Comparison of ENCODE assay signal across 8 mouse cellular contexts in genomic region chr6:72216681-72217414, GRCm38 (mm10). TPM values are rescaled to one million over a fixed set of nuclear protein-coding genes. Genes with fewer than 3 reads are reported as not detected.
DNase-seq lines count a peak whose midpoint lies in the region; ATAC-seq and TF ChIP-seq lines count a peak whose summit lies in the region.

No protein-coding gene starts in this region.

- H3K27me3 ChIP-seq in forebrain, embryonic 14.5 days (replicated peaks; ENCODE audit: control insufficient read depth, insufficient read depth, low read length) = no peaks in the 10 kb centered on the region
- no peaks in the 10 kb centered on the region for H3K27me3 ChIP-seq in heart, postnatal 0 days (ENCODE audit: control insufficient read depth, insufficient read depth, low read length)
- peaks cover 93% of the 10 kb centered on the region for H3K27me3 ChIP-seq in liver, embryonic 12.5 days (replicated peaks)
- peaks cover 61% of the 10 kb centered on the region for H3K27me3 ChIP-seq in neural tube, embryonic 12.5 days (replicated peaks)
- H3K27me3 ChIP-seq in stomach, postnatal 0 days (ENCODE audit: control insufficient read depth, insufficient read depth, low read length) = no peaks in the 10 kb centered on the region

- H3K36me3 ChIP-seq in forebrain, embryonic 14.5 days (ENCODE audit: control insufficient read depth, insufficient read depth, low read length) = no peaks in the 10 kb centered on the region
- H3K36me3 ChIP-seq in heart, postnatal 0 days (replicated peaks; ENCODE audit: control insufficient read depth, insufficient read depth, low read length) = no peaks in the 10 kb centered on the region
- no peaks in the 10 kb centered on the region for H3K36me3 ChIP-seq in liver, embryonic 12.5 days
- H3K36me3 ChIP-seq in neural tube, embryonic 12.5 days = no peaks in the 10 kb centered on the region
- no peaks in the 10 kb centered on the region for H3K36me3 ChIP-seq in stomach, postnatal 0 days (ENCODE audit: control insufficient read depth, insufficient read depth, low read length)

- WGBS in forebrain, embryonic 14.5 days = under 1% methylated on average over 30 of the region's 33 CpGs
- under 1% methylated on average over 27 of the region's 33 CpGs for WGBS in heart, postnatal 0 days
- WGBS in liver, embryonic 12.5 days (ENCODE audit: insufficient replicate concordance) = 14% methylated on average over 33 of the region's 33 CpGs
- 0% methylated on average over 29 of the region's 33 CpGs for WGBS in neural tube, embryonic 12.5 days
- WGBS in stomach, postnatal 0 days = 2% methylated on average over 32 of the region's 33 CpGs

- TF ChIP-seq EP300 in heart, postnatal 0 days (IDR thresholded peaks at IDR 0.05; ENCODE audit: low read depth) = peak; percentile 99
- peak; percentile 85 for TF ChIP-seq EP300 in stomach, postnatal 0 days (optimal IDR thresholded peaks at IDR 0.05)

- H3K9ac ChIP-seq in forebrain, embryonic 14.5 days (ENCODE audit: low read length) = peak overlapping the region; percentile 21; the same call in 1 of the 2 replicates
- no peak overlapping the region for H3K9ac ChIP-seq in heart, postnatal 0 days (replicated peaks; ENCODE audit: low read depth, low read length)
- no peak overlapping the region for H3K9ac ChIP-seq in liver, embryonic 12.5 days
- peak overlapping the region; percentile 29; the same call in 1 of the 2 replicates for H3K9ac ChIP-seq in neural tube, embryonic 12.5 days
- H3K9ac ChIP-seq in stomach, postnatal 0 days (ENCODE audit: low read length) = peak overlapping the region; percentile 38; the same call in 1 of the 2 replicates

- H3K9me3 ChIP-seq in forebrain, embryonic 14.5 days (replicated peaks; ENCODE audit: control insufficient read depth, low read length) = no peaks in the 10 kb centered on the region
- no peaks in the 10 kb centered on the region for H3K9me3 ChIP-seq in heart, postnatal 0 days (replicated peaks; ENCODE audit: control insufficient read depth, low read length)
- no peaks in the 10 kb centered on the region for H3K9me3 ChIP-seq in liver, embryonic 12.5 days (replicated peaks)
- H3K9me3 ChIP-seq in neural tube, embryonic 12.5 days = no peaks in the 10 kb centered on the region
- H3K9me3 ChIP-seq in stomach, postnatal 0 days (ENCODE audit: control insufficient read depth, low read length) = no peaks in the 10 kb centered on the region

- peaks cover 56% of the 10 kb centered on the region for H3K4me1 ChIP-seq in forebrain, embryonic 14.5 days (ENCODE audit: control insufficient read depth, insufficient read depth, low read length)
- peaks cover 63% of the 10 kb centered on the region for H3K4me1 ChIP-seq in heart, postnatal 0 days (ENCODE audit: control insufficient read depth, insufficient read depth)
- H3K4me1 ChIP-seq in liver, embryonic 12.5 days = peaks cover 16% of the 10 kb centered on the region
- H3K4me1 ChIP-seq in neural tube, embryonic 12.5 days = peaks cover 67% of the 10 kb centered on the region
- H3K4me1 ChIP-seq in stomach, postnatal 0 days (replicated peaks; ENCODE audit: control insufficient read depth, insufficient read depth) = peaks cover 23% of the 10 kb centered on the region

- peak; percentile 100 for DNase-seq in 3T3-L1 (ENCODE audit: low read depth, low spot score)
- peak; percentile 86 for DNase-seq in brain, embryonic 18.5 days (ENCODE audit: low read depth, low spot score)
- DNase-seq in forebrain, embryonic 14.5 days (ENCODE audit: low spot score) = peak; percentile 98
- DNase-seq in heart, postnatal 0 days (ENCODE audit: low spot score) = peak; percentile 97
- peak; percentile 99 for DNase-seq in kidney, postnatal 36 days
- DNase-seq in stomach, postnatal 0 days (ENCODE audit: low spot score) = peak; percentile 97

- ATAC-seq in forebrain, embryonic 14.5 days = peak; percentile 91
- peak; percentile 93 for ATAC-seq in heart, postnatal 0 days (ENCODE audit: insufficient read depth, low read depth)
- peak; percentile 64 for ATAC-seq in liver, embryonic 12.5 days
- peak; percentile 89 for ATAC-seq in neural tube, embryonic 12.5 days (ENCODE audit: low FRiP score, low read depth)
- ATAC-seq in stomach, postnatal 0 days (ENCODE audit: low FRiP score, low TSS enrichment) = peak; percentile 90

- H3K4me2 ChIP-seq in forebrain, embryonic 14.5 days (ENCODE audit: low read length) = peak overlapping the region; percentile 45
- peak overlapping the region; percentile 47 for H3K4me2 ChIP-seq in heart, postnatal 0 days (ENCODE audit: low read depth, low read length)
- H3K4me2 ChIP-seq in liver, embryonic 12.5 days = peak overlapping the region; percentile 47
- H3K4me2 ChIP-seq in neural tube, embryonic 12.5 days (replicated peaks) = peak overlapping the region; percentile 51
- H3K4me2 ChIP-seq in stomach, postnatal 0 days (replicated peaks; ENCODE audit: low read depth) = peak overlapping the region; percentile 49

- peak; percentile 42 for TF ChIP-seq CTCF in heart, postnatal 0 days (IDR thresholded peaks at IDR 0.05; ENCODE audit: low read depth)
- peak; percentile 62 for TF ChIP-seq CTCF in stomach, postnatal 0 days (IDR thresholded peaks at IDR 0.05; ENCODE audit: low read depth)

- peak overlapping the region; percentile 85 for H3K27ac ChIP-seq in forebrain, embryonic 14.5 days (ENCODE audit: low read depth, low read length)
- H3K27ac ChIP-seq in heart, postnatal 0 days (ENCODE audit: low read depth) = peak overlapping the region; percentile 88
- H3K27ac ChIP-seq in liver, embryonic 12.5 days = no peak overlapping the region
- no peak overlapping the region; the same call in 1 of the 2 replicates for H3K27ac ChIP-seq in neural tube, embryonic 12.5 days
- peak overlapping the region; percentile 89 for H3K27ac ChIP-seq in stomach, postnatal 0 days (replicated peaks)

- H3K4me3 ChIP-seq in forebrain, embryonic 14.5 days (ENCODE audit: low read depth, low read length) = 0 out of 2 replicates have a peak overlapping the region, but pooled peaks have one; percentile 9
- H3K4me3 ChIP-seq in heart, postnatal 0 days (ENCODE audit: low read depth, low read length) = 0 out of 2 replicates have a peak overlapping the region, but pooled peaks have one; percentile 8
- peak overlapping the region; percentile 3; the same call in 1 of the 2 replicates for H3K4me3 ChIP-seq in liver, embryonic 12.5 days
- peak overlapping the region; percentile 19 for H3K4me3 ChIP-seq in neural tube, embryonic 12.5 days
- H3K4me3 ChIP-seq in stomach, postnatal 0 days (ENCODE audit: low read depth, low read length) = peak overlapping the region; percentile 15; the same call in 1 of the 2 replicates

RNA-seq across cellular contexts. Expression of gene Atoh8, which starts 18.5 kb away (rescaled TPM):
- polyA plus RNA-seq in forebrain, embryonic 14.5 days (2014; fragmentation: Nextera tagmentation; extraction: Ambion mirVana) = 2.2 and 2.5 TPM in 2 replicates
- 4.5 and 14.7 TPM in 2 replicates for total RNA-seq in heart, postnatal 0 days (2014; rRNA removed; ENCODE audit: low replicate concordance)
- polyA plus RNA-seq in heart, postnatal 0 days (2015; fragmentation: Nextera tagmentation; extraction: Ambion mirVana) = 7.1 and 8.6 TPM in 2 replicates
- polyA plus RNA-seq in liver, embryonic 12.5 days (2016; fragmentation: Nextera tagmentation; extraction: Ambion mirVana) = 2.0 and 2.1 TPM in 2 replicates
- 7.3 and 8.4 TPM in 2 replicates for polyA plus RNA-seq in neural tube, embryonic 12.5 days (2016; fragmentation: Nextera tagmentation; extraction: Ambion mirVana)
- 5.5 and 6.0 TPM in 2 replicates for polyA plus RNA-seq in stomach, postnatal 0 days (2015; fragmentation: Nextera tagmentation; extraction: Ambion mirVana)

Comparison
In these comparisons a context has a peak if more than half of its experiments do, and no peak if none do; other contexts are left out.
1. H3K27ac ChIP-seq: peak in forebrain, embryonic 14.5 days (single experiment), heart, postnatal 0 days (single experiment) and stomach, postnatal 0 days (single experiment); none in liver, embryonic 12.5 days (single experiment) and neural tube, embryonic 12.5 days (single experiment).
2. H3K9ac ChIP-seq: peak in forebrain, embryonic 14.5 days (single experiment), neural tube, embryonic 12.5 days (single experiment) and stomach, postnatal 0 days (single experiment); none in heart, postnatal 0 days (single experiment) and liver, embryonic 12.5 days (single experiment).
3. Peak in every context shown above with its lines, with median percentiles within 50 percentile points of each other: DNase-seq, ATAC-seq, H3K4me2 ChIP-seq and H3K4me3 ChIP-seq.